Mouse (Mus musculus) kidney, adult 18-20 months (tissue): ENCODE data around the gene Ghdc.

Experiments
- DNase-seq: peaks from one replicate; pipeline ENCODE4 v3.0.0; 2021

The Ghdc gene

DNA sequence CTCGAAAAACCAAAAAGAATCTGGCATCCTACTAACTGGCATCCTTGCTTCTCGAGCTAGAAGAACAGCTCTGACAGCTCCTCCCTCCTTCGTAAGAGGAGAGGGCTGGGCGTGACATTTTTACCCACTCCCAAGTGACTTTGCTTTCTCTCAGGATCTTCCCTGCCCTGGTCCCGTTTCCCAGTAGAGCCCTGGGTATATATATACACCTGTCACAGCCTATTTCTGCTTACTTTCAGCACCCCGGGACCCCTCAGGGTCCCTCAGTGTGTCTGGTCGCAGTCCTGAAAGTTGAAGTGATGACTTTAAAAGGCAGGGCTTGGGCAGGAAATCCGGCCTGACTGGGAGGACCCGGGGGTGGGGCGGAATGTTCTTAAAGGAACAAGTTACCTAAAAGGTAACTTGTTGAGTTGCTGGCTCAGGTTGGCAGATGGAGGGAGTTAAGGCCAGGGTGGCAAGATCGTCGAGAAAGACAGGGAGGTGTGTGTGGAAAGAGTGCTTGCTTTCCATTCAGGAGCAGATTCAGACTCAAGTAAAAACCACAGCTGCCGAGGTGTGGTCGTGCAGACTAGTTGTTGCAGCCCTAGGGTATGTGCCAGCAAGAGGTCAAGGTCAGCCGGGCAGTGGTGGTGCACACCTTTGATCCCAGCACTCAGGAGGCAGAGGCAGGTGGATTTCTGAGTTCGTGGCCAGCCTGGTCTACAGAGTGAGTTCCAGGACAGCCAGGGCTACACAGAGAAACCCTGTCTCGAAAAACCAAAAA is at the start of gene Ghdc:
Gene Ghdc (minus strand): TSS at position 312 of the 763 bp plus-strand sequence.
- peak; percentile 92 for DNase-seq

DNA sequence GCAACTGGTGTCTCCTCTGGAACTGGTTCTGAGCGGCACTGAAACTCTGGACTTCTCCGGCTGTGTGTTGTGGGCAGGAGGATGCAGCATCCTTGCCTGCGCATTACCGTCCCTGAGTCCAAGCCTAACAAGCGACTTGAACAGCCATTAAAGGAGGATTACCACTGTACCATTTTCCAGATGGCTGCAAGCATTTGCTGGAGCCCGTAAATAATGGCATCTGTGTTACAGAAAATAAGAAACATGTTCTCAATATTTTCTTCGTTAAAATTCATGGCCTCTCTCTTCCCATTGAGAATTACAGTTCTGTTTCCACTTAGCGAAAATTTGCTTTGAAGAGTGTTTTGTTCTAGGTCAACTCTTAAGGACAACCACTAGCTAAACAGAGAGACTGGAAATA is 49.3 kb upstream of the Ghdc start:
- DNase-seq: no peak

DNA sequence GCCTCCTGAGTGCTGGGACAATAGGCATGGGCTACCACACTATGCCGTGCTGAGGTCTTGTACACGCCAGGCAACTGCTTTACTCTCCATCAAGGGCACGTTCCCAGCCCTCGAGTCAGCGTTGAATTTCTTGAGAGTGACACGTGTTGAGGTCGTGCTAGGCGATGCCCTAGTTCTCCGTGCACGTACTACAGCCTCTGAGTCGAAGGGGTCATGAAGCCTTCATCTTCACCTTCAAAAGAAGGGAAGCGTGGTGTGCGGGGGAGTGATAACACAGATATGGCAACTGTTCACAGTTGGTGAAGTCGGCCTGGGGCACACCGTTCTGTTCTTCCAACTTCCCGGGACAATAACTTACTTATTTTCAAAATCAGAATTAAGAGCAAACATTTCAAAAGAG is 48.9 kb upstream of the Ghdc start:
- no peak for DNase-seq

DNA sequence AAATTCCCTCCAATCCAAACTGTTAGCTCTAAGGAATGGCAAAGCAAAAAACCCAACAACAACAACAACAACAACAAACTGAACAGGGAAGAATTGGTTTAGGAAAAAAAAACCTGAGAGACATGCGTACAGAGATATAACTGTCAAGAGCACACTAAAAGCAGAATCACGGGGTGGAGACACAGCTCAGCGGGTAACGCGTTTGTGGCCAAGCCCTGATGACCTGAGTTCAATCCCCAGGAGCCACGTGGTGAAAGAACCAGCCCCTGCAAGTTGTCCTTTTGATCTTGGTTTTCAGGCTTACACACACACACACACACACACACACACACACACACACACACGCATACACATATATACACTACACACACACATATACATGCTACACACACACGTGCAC is 48.3 kb upstream of the Ghdc start:
- no peak for DNase-seq

DNA sequence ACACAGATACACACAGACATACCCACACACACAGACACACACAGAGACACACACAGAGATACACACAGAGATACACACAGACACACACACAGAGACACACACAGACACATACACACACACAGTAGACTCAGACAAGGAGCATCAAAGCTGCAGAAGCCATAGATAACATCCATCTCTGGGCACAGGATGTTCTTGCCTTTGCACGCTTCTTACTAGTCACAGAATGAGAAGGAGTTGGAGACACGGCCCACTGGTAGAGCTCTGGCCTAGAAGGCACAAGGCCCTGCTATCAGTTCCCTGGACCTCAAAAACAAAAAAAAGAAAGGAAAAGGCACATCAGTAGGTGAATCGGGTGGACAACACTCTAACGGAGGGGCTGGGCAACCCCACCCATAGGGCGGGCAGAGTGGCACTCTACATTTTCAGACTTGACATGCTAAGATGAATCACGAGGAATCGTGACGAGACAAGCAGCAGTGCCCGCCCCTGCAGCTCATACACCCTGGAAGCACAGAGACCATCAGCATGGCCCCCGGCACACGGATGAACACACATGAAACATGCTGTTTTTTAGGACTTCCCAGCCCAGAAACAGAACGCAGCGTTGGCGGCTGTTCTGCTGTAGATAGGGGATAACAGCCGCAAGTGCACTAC is 47.7 kb upstream of the Ghdc start:
- DNase-seq: no peak

DNA sequence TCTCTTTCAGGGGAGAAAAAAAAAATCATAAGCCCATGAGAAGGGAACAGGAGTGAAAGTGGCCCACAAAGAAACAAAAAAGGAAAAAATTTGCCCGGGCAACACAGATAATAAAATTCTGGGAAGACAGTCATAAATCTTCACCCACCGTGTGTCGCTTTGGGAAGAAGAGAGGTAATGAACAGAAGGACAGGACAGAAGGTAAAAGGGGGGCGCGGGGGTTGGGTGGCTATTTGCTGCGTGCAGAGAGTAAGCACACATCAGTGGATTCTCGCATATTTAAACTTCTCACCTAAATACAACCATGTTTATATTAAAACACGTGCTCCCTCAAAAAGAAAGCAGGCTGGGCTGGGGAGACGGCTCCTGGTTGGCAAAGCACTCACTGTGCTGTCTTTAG is 46.6 kb upstream of the Ghdc start:
- no peak for DNase-seq

DNA sequence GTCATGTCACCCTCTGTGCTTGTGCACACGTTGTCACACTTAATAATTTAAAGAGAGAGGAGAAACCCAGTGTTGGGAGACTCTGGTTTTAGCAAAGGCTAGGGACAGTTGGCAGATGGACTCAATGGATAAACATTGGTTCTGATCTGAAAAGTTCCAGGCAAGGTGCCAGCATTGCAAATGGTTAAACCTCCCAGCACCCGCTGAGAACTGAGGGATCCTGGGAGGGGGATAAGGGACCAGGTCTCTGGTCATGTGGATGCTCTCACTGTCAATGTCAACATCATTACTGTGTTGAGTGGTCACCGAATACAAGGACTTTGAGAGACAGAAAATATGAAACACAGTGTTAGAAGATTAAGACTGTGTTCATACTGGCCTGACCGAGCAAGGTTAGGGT is 46.0 kb upstream of the Ghdc start:
- DNase-seq: peak; percentile 70

DNA sequence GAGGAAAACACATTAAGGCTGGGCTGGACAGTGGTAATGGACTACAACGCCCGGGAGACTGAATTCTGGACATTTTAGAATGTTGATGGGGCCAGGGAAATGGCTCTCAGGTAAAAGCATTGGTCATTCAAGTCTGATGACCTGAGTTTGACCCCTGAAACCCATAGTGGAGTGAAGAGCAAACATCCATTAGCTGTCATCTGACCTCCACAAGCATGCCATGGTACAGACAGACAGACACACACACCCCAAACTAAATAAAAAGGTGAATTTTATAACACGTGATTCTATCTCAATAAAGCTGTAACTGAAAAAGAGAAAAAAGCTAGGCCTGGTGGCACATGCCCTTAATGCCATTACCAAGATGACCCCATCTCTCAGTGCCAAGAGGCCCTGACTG is 45.6 kb upstream of the Ghdc start:
- DNase-seq: no peak

DNA sequence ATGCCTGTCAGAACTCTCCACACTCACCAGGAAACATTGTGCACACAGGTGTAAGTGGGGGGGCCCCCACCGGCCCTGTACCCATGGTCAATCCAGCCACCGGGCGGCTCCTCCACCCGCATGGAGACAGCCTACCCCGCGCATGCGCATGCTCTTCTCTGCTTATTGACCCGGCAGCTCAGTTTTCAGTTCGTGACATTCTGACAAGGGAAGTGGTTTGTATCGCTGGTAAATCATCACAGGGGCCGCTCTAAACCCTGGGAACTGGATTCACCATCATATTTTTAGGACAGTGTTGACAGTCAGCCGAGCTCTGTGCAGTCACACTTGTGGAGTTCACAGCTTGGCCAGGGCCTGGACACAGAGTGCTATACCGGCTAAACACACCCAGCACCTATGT is 43.7 kb upstream of the Ghdc start:
- DNase-seq: peak; percentile 80

DNA sequence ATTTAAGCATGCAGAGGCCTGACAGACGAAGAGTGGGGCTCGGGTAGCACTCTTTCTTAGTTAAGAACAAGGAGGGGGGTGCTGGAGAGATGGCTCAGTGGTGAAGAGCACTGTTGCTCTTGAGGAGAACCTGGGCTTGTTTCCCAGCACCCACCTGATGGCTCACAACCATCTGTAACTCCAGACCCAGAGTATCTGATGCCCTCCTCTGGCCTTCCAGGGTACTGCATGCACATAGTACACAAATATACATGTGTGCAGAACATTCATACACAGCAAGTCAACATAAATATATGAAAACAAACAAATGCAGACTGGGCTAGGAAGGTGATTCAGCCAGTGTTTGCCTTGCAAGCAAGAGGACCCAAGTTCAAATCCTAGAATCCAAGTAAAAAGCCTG is 40.4 kb upstream of the Ghdc start:
- no peak for DNase-seq

DNA sequence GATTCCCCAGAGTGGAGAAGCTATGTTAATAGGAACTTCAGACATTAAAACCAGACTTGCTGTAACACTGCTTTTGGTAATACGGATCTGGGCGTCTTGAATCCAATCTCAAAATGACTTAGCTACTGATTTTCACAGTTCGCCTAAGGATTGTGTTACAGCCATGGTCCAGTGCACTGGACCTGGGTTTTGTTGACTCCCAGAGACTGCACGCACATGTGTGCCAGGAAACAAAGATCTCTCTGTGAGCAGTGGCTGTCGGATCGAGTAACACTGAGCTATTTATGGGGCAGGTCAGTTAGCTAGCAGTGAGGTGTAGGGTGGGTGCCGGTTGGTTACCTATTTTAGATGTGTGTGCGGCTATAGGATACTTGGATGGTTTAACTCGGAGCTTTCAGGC is 39.8 kb upstream of the Ghdc start:
- peak; percentile 50 for DNase-seq

DNA sequence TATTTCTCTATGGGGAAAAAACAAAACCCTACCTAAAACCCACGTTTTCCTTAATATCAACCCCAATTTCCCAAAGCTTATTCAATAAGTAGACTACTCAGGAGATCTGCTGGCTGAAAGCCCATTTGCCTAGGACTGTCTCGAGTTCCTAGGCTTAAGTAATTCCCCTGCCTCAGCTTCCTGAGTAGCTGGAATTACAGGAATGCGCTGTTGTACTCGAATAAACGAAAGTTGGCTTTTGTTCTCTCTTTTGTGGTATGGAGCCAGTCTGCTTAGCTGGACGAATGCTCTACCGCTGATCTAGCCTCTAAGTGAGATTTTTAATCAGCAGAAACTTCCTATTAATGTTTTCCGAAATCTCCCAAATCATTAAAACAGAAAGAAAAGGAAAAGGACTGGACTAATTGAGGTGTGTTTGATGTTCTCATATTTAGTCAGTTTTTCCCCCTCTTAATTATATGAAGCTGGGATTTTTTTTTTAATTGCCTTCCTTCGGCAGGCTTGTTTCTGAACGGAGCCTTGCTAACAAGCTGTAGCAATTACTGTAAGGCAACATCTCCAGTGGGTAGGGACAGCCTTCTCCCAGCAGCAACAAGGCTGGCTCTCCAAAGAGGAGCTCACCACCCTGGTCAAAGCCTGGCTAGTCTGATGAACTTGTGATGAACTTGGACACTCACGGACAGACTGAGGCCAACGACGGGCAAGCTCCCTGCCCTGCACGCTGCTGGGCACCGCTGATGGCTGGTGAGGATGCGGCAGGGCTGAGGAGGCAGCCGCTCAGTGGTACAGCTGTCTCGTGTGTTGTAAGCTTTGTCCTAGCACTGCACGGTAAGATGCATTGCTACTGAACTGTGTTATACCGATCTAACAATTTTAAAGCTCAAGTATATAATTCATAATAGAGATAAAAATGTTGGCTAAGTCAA is 35.9 kb upstream of the Ghdc start:
- DNase-seq: no peak

DNA sequence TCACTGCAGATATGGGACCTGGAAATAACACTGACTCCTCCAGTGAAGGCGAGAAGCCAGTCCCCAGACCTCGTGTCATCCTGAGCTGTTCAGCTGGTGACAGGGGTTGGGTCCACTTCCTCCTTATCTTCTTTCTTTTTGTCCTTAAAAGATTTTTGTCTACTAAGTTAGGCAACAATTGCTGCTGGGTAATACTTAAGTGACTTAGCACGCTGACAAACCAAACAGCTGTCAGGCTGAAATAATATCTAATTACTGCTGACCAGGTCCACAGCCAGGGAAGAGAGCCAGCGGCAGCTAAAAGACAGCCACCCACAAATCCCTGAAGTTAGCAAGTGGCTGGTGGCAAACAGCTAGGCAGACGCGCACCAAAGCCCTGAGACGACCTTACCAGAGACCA is 34.8 kb upstream of the Ghdc start:
- no peak for DNase-seq

DNA sequence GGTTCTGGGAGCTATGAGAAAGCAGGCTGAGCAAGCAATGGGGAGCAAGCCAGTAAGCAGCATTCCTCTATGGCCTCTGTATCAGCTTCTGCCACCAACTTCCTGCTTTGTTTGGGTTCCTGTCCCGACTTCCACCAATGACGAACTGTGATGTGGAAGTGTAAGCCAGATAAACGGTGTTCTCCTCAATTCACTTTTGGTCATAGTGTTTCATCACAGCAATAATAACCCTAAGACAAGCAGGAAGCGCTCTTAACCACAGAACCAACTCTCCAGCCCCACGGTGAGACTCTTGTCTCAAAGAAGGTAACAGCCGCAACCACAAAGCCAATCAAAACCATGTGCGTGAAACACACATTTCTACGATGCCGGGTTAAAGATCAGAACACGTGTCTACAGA is 33.7 kb upstream of the Ghdc start:
- no peak for DNase-seq

DNA sequence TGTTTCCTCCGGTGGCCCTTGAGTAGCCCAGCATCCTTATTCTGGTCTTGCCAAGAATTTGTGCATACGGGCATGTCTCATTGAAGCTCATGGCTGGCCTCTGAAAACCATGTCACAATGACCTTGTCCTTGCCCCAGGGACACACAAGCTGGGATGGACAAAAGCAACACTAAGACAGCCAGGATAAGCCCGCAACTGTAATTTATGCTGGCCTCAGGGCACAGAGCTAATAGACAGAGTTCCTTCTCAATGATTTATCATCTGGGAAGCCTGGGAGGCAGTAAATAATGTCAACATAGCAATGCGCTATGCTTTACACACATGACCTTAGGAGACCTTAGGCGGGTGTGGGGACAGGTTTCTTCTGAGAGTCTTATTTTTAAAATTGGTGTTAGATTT is 28.7 kb upstream of the Ghdc start:
- no peak for DNase-seq

DNA sequence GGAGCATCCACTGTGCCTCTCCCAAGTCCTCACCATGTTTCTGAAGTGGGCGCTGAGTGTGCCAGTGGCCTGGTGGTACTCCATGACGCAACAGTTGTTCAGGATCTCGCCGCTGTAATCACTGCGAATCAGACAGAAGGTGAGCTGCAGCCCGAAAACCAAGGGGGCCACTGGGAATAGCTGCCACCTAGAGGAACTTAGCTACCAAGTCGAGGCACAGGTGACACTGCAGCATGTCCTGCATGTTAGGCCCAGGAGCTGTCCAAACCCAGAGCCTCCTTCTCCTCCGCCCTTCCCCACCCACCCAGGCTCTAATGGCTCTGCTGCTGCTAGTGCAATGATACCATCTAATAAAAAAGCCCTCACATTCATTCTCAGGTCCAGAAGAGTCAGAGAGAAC is 25.8 kb upstream of the Ghdc start:
- no peak for DNase-seq

DNA sequence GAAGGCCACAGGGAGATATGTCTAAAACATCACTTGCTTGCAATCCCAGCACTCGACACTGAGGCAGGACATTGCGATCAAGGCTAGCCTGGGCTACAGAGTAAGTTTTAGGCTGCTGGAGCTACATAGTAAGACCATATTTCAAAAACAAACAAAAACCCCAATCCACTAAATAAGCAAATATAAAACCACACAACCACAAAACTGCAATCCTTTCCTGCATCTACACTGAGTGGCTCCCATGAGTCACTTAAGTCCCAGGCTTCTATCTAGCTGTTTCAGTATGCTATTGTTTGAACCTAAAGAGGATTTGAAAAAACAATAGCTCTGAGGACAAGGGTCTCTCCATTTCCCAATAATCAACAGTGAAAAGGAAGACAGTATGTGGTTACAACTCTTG is 24.6 kb upstream of the Ghdc start:
- DNase-seq: no peak

DNA sequence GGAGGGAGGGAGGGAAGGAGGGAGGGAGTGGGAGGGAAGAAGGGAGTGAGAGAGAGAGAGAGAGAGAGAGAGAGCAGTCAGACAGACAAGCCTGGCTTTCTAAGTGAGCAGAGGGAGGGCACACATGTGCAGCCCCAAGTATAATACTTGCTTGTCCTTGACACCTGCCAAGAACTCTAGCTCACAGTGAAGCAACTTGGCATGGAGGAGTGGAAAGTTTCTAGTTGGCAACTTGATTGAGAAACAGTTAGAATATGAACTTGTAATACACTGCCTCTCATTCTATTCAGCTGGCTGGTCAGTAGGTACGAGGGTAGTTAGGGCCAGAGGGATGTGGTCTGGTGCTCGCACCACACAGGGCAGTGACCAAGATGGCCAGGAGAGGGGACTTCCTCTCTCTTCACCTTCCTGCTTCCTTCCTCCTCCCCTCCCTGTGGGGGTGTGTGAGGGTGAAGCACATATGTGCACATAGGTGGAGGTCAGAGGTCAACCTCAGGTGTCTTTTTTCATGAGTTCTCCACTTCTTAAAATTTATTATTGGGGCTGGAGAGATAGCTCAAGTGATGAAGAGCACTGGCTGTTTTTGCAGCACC is 20.8 kb upstream of the Ghdc start:
- DNase-seq: peak; percentile 39

DNA sequence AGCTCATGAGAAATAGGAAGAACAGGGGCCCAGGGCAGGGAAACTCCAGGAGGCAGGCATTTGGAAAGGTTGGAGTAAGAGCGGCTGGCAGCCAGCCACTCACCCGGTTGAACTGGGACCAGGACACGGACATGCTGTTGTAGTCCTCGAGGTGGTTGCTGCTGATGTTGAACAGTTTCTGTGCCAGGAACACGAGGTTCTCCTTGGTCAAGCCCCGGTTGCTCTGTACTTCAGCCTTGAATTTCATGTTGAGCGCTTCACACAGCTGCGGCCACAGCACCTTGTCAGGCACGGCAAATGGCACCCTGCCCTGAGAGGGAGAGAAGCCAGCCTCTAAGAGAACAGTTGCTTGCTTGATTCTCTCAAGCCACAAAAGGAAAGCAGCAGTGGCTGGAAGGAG is 19.9 kb upstream of the Ghdc start:
- peak; percentile 88 for DNase-seq

DNA sequence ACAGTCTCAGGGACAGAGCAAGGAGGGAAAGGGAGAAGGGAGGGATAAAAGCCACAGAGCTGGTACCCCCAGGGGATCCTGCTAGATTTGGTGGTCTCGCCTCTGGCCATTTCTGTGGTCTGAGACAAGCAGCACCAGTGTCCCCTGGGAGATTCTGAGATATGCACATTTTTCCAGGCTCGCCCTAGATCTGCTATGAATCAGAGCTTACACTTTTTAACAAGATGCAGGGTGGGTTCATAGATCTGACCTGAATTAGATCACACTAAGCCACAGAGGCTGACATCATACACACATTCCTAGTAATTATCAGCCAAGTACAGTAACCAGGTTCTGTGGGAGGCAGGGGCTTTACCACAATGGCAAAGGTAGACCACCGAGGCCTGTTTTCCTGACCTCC is 18.9 kb upstream of the Ghdc start:
- DNase-seq: no peak

DNA sequence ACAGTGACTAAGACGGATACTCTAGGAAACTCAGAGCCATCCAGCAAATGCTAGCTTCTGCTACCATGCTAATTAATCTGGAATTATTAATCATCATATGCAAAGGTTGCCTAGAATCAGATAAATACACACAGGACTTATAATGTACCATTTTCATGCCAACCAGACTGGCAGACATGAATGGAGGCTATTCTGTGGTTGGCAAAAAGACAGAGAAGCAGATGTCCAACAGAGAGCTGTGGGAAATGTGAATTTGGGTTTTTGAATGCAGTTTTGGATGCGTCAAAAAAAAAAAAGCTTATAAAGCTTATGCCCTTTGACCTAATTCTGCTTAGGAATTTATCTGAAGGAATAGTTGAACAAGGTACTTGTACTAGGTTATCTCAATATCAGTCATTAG is 15.0 kb upstream of the Ghdc start:
- no peak for DNase-seq

DNA sequence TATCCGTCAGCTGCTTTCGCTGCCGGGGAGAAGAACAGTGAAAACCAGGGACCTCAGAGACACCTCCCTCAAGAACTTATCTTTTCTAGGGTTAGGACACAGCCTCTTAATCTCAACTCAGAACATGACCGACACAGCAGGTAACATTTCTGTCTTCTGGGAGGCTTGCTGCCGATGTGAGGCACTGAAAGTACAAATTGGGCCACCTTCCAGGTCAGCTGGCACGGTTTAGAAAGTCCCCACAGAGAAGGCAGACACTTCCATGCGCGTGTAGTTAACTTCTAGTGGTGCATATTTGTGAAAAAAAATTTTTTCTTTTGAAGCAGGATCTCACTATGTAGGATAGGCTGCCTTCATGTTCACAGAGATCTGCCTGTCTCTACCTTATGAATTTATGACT is 13.5 kb upstream of the Ghdc start:
- no peak for DNase-seq

DNA sequence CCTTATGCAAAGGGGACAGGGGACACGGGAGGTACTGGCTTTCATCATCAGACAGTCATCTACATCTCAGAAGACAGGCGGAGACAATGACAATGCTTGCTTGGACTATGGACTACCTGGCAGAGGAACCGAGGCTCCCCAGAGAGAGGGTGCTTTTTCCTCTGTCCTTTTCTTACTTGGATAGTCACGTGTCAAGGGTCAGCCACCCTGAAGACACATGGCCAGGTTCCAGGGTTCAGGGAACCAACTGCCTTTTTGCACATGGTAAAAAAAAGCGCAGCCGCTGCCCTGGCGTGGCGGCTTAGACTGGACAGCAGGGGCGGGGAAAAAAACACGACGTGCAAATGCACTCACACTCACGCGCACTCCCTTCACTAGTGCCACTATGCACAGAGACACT is 11.8 kb upstream of the Ghdc start:
- DNase-seq: peak; percentile 84
